Mouse (Mus musculus) layer of hippocampus, postnatal 14 days (tissue): ENCODE data around the gene Pld2. TPM values are rescaled to one million over a fixed set of nuclear protein-coding genes. Genes with fewer than 3 reads are reported as not detected.

Source experiments
- total RNA-seq, 2 experiments: library from RNA; stranded (reverse); gene quantifications; 2 replicates each; pipeline ENCODE4 v1.2.3; 2021

The Pld2 gene
- total RNA-seq, 2 experiments from 2014 or later = 21.9 to 24.5 TPM

Other genes starting within 250 kb of the Pld2 start
- not detected for gene Alox12e, start 217.4 kb upstream of the Pld2 start, total RNA-seq
- not detected for gene Alox15, start 188.0 kb upstream of the Pld2 start, total RNA-seq
- 10 to 100 TPM; 38.5 to 39.6 TPM for gene Pelp1, start 130.0 kb upstream of the Pld2 start, total RNA-seq
- gene Arrb2, start 107.4 kb upstream of the Pld2 start, total RNA-seq = 10 to 100 TPM; 94.0 to 95.9 TPM
- 10 to 100 TPM; 12.9 to 17.9 TPM for gene Med11, start 88.1 kb upstream of the Pld2 start, total RNA-seq
- 1 to 10 TPM in 1 of 2 experiments, under 1 TPM in 1; 0.62 to 1.2 TPM for gene Zmynd15, start 80.6 kb upstream of the Pld2 start, total RNA-seq
- under 1 TPM; 0.62 to 0.78 TPM for gene Cxcl16, start 80.1 kb upstream of the Pld2 start, total RNA-seq
- 1 to 10 TPM in 1 of 2 experiments, not detected in 1; 1.0 TPM for gene Tm4sf5, start 34.8 kb upstream of the Pld2 start, total RNA-seq
- not detected for gene Vmo1, start 25.4 kb upstream of the Pld2 start, total RNA-seq
- not detected for gene Gltpd2, start 20.9 kb upstream of the Pld2 start, total RNA-seq
- 100 to 1,000 TPM; 198 to 203 TPM for gene Psmb6, start 14.7 kb upstream of the Pld2 start, total RNA-seq
- gene Gm40193, start 7.1 kb upstream of the Pld2 start, total RNA-seq = not detected
- gene Mink1, start 22.8 kb downstream of the Pld2 start, total RNA-seq = 100 to 1,000 TPM; 350 to 366 TPM
- under 1 TPM; 0.88 TPM for gene 4930544D05Rik, start 75.8 kb downstream of the Pld2 start, total RNA-seq
- under 1 TPM; 0.32 to 0.57 TPM for gene Chrne, start 79.2 kb downstream of the Pld2 start, total RNA-seq
- not detected for gene Gp1ba, start 99.1 kb downstream of the Pld2 start, total RNA-seq
- 10 to 100 TPM; 70.2 to 72.3 TPM for gene Rnf167, start 107.2 kb downstream of the Pld2 start, total RNA-seq
- 100 to 1,000 TPM; 124 to 127 TPM for gene Slc25a11, start 107.4 kb downstream of the Pld2 start, total RNA-seq
- 100 to 1,000 TPM; 340 to 380 TPM for gene Pfn1, start 114.6 kb downstream of the Pld2 start, total RNA-seq
- 10 to 100 TPM in 1 of 2 experiments, 1 to 10 TPM in 1; 5.9 to 10.1 TPM for gene Eno3, start 117.1 kb downstream of the Pld2 start, total RNA-seq
- 10 to 100 TPM; 45.8 to 53.7 TPM for gene Spag7, start 129.4 kb downstream of the Pld2 start, total RNA-seq
- 100 to 1,000 TPM; 288 to 296 TPM for gene Camta2, start 148.0 kb downstream of the Pld2 start, total RNA-seq
- 1 to 10 TPM; 1.9 to 2.1 TPM for gene Inca1, start 160.1 kb downstream of the Pld2 start, total RNA-seq
- 10 to 100 TPM; 66.2 to 68.4 TPM for gene Kif1c, start 160.5 kb downstream of the Pld2 start, total RNA-seq
- gene Zfp3, start 224.1 kb downstream of the Pld2 start, total RNA-seq = 10 to 100 TPM; 17.7 to 21.0 TPM